Mouse (Mus musculus): ENCODE data around the gene Olfr127.
"Not testable (repeated sequence)": the region's sequence is repeated elsewhere in the genome, so short reads cannot be mapped to it uniquely, and the experiment has no call there.

The Olfr127 gene

DNA sequence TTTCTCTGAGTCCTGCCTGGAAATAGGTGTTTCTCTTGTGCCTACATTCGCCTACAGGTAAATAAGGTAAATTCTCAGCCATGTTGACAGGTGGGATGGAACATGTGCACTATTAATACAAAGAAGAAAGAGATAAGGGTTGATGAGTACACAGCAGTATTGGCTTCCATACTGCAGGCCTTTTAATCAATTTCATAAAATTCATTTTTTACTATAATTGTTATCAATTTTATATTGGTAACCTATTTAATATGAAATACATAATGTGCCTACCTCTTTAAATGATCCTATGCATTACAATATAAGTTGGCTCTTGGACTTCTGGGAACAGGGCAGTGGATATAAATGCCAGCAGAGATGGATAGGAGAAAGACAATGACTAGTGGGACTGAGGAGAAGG lies at the start of gene Olfr127:
TSS of gene Olfr127 (plus strand) at position 301 of the 400 bp plus-strand sequence.
- DNase-seq (ENCODE audit: low spot score in 2 of 2), result no peak

DNA sequence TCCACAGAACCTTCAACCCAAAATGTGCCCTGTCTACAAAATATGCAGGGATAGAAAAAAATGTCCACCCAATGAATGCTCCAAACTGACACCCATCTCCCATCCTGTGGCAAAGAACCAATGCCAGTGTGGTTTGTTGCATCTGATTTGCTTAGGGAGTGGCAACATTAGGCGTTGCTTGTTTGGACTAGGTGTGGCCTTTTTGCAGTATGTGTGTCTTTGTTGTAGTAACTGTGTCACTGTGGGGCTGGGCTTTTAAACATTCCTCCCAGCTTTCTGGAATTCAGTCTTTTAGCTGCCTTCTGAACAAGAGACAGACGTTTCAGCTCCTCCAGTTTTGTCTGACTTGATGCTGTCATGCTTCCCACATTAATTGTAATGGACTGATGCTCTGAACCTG lies 36.3 kb upstream of the Olfr127 start:
- DNase-seq (ENCODE audit: low spot score in 2 of 2), result no peak

DNA sequence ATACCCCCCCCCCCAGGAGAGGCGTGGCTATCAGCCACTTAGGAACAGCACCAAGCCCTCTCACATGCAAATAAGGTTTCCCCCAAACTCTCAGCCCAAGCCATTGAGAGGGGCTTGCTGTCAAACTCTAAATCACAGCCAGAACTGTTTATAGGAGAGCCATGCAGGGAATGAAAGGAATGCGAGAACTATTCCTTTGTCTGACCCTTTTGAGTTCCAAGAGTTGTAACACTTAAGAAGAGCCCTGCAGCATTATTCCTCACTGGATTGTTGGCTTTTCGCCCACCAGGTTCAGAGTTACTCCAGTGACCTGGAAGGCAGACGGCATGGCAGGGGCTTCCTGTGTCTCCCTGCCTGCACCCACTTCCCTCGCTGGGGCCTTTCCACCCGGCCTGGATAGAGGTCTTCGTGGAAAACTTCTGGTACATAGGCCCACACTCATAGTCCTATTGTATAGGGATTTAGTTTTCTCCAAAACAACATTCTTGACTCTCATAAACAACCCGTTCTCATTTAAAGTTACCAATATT lies 30.5 kb upstream of the Olfr127 start:
- no peak for DNase-seq (ENCODE audit: low spot score in 2 of 2)

DNA sequence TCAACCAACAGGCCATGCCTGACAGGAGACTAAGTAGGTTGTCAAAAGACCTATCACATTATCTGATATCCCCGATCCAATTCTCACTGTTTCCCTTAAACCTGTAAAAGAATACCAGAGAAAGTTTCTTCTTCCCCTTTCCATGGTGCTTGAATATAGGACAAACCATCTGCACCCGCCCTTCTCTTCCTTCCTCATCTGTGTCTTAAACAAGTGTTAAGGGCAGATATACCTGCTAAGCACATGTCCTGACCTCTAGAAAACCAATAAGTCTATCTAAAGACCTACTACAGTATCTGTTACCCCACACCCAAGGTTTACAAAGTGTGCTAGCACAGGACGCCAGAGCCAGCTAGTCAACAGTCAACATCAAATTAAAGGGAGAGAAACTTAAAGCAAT lies 26.4 kb upstream of the Olfr127 start:
- DNase-seq (ENCODE audit: low spot score in 2 of 2), result no peak

DNA sequence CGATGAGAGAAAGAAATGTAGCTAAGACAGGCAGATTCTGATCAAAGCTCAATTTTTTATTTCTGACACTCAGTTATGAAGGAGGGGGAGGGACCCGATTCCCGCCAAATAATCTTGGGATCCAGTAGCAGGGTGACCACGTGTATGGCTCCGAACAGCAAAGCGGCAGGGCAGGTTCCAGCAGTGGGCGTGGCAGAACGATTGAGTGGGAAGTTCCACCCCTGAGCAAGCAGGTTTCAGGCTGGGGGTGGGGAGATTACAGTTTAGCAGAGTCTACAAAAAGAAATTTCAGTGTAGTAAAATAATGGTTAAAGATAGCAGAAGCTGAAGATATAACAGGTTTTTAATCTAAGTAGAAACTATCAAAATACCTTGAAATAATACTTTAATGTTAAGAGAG lies 6.6 kb downstream of the Olfr127 start:
- DNase-seq (ENCODE audit: low spot score in 2 of 2), result not testable (repeated sequence)

DNA sequence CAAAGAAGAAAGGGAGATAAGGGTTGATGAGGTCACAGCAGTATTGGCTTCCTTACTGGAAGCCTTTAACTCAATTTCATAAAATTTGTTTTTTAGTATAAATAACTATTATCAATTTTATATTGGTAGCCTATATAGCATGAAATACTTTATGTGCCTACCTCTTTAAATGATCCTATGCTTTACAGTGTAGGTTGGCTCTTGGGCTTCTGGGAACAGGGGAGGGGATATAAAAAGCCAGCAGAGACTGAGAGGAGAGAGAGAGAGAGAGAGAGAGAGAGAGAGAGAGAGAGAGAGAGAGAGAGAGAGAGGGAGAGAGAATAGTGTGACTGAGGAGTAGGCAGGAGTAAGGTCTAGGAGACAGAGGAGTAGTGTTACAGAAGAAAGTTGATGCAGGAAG lies 20.0 kb downstream of the Olfr127 start, which contains the start of gene Olfr128:
TSS of gene Olfr128 (plus strand) at position 301 of the 400 bp plus-strand sequence.
- DNase-seq (ENCODE audit: low spot score in 2 of 2), result no peak

DNA sequence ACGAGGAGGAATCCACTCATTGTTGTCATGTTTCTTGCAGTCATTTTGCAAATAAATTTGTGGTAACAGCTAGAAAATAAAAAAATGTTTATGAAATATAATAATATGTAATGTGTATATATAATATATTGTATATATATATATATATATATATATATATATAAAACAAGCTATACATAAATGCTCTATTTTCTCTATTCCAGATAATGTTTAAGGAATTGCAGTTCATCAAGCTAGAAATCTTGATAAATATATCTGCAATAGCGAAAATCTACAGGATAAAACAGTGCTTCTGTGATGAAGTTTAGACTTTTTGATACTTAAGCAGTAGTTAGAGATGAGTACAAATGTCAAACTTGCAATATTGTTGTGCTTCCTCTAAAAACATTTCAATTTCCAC lies 52.7 kb downstream of the Olfr127 start, which contains the start of gene Olfr761:
TSS of gene Olfr761 (minus strand) at position 101 of the 400 bp plus-strand sequence.
- no peak for DNase-seq (ENCODE audit: low spot score in 2 of 2)
